Mouse (Mus musculus) stomach, embryonic 16.5 days (tissue): Measurements from ENCODE around the gene Ttc25. TPM values are rescaled to one million over a fixed set of nuclear protein-coding genes. Genes with fewer than 3 reads are reported as not detected.

Source experiments
- ATAC-seq: fragments of 200-750 bp; cut with Nextera tagmentation; 2 replicates; pipeline ENCODE4 v1.8.0; 2017; ENCODE audit warnings: moderate number of reproducible peaks, moderate TSS enrichment; ENCODE audit not compliant: insufficient read depth, low FRiP score
- H3K27ac ChIP-seq: fragments of 300-500 bp; sonication (generic); 2 replicates; pipeline ENCODE4 v1.5.1; 2014; ENCODE audit warnings: low read length
- H3K27me3 ChIP-seq: fragments of 300-500 bp; sonication (generic); 2 replicates; pipeline ENCODE4 v1.6.1; 2014; ENCODE audit warnings: low read length, control low read depth, mixed read lengths; ENCODE audit not compliant: control insufficient read depth, insufficient read depth
- H3K36me3 ChIP-seq: fragments of 300-500 bp; sonication (generic); 2 replicates; pipeline ENCODE4 v1.6.1; 2014; ENCODE audit warnings: low read length; ENCODE audit not compliant: control insufficient read depth, insufficient read depth
- H3K4me1 ChIP-seq: fragments of 300-500 bp; sonication (generic); 2 replicates; pipeline ENCODE4 v1.6.1; 2014; ENCODE audit warnings: low read length, control low read depth, mixed read lengths; ENCODE audit not compliant: control insufficient read depth, insufficient read depth
- H3K4me2 ChIP-seq: fragments of 300-500 bp; sonication (generic); 2 replicates; pipeline ENCODE4 v1.6.1; 2014; ENCODE audit warnings: low read depth, low read length, mixed read lengths
- H3K4me3 ChIP-seq: fragments of 300-500 bp; sonication (generic); replicated peaks from 2 replicates; pipeline ENCODE4 v1.5.1; 2014; ENCODE audit warnings: mild to moderate bottlenecking, low read length
- H3K9ac ChIP-seq: fragments of 300-500 bp; sonication (generic); 2 replicates; pipeline ENCODE4 v1.6.1; 2014; ENCODE audit warnings: low read length
- H3K9me3 ChIP-seq: fragments of 300-500 bp; sonication (generic); replicated peaks from 2 replicates; pipeline ENCODE4 v1.6.1; 2016; ENCODE audit warnings: low read length, control low read depth; ENCODE audit not compliant: control insufficient read depth
- WGBS: fragments of 180-500 bp; shearing (Covaris S2); extraction: QIAGEN DNeasy Blood & Tissue Kit; methylation state at CpG from one replicate; pipeline ENCODE4 v1.1.7; 2014; 5-methylcytosine and 5-hydroxymethylcytosine counted together
- polyA plus RNA-seq: library from polyadenylated mRNA; unstranded; fragments of >200 nt; fragmentation: Nextera tagmentation; extraction: Ambion mirVana; gene quantifications from 2 replicates; pipeline ENCODE4 v1.2.1, GENCODE M21; 2015

Gene Ttc25
- polyA plus RNA-seq, 1 experiment from 2014 or later, result 0.40 TPM

DNA sequence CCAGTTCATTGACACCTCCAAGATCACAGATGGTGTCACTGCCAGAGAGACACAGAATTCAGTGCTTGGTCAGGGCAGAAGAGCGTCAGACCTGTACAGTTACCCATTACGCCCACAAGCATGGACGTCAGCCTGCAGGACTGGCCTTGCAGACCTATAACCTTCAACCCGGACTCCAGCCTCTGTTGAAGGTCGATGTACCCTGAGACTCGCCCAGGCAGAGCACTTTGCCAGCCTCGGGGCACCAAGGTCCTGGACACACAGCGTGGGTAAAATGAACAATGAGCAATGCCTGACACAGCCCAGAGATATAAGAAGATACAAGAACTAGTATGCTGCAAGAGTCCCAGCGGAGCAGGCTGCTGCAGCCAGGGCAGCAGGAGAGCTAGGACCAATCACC, 30.3 kb upstream of the Ttc25 start:
- WGBS, result 91% methylated on average over 9 of the region's 9 CpGs
- no peaks in the 10 kb centered on the region for H3K9me3 ChIP-seq
- H3K27ac ChIP-seq, result no peak overlapping the region
- 0 out of 2 replicates have a peak, but pooled peaks cover 9% of the 10 kb centered on the region for H3K4me1 ChIP-seq
- H3K36me3 ChIP-seq, result peaks cover 32% of the 10 kb centered on the region; the same call in 1 of the 2 replicates
- no peaks in the 10 kb centered on the region for H3K27me3 ChIP-seq
- H3K4me2 ChIP-seq, result no peak overlapping the region
- H3K4me3 ChIP-seq, result no peak overlapping the region
- ATAC-seq, result no peak
- H3K9ac ChIP-seq, result no peak overlapping the region

DNA sequence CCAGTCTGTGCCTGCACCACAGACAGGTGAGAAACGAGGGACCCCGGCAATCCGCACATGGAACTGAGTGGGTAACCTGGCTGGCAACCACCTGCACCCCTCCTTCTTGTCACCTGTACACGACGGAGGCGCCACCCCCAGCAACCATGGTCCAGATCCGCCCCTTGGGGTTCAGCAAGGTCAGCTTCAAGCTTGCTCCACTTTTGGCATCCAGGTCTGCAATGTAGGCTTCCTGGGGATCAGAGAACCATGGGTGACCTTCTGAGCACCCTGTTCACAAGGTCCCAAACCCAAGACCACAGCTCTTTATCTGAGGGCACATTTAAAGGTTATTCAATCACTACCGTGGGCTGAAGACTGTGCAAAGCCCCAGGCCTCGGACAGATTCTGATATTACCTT, 29.6 kb upstream of the Ttc25 start:
- H3K4me3 ChIP-seq, result no peak overlapping the region
- 84% methylated on average over 9 of the region's 9 CpGs for WGBS
- ATAC-seq, result no peak
- no peak overlapping the region for H3K4me2 ChIP-seq
- H3K27ac ChIP-seq, result peak overlapping the region; percentile 5; the same call in 1 of the 2 replicates
- H3K9me3 ChIP-seq, result no peaks in the 10 kb centered on the region
- no peak overlapping the region for H3K9ac ChIP-seq
- peaks cover 32% of the 10 kb centered on the region; the same call in 1 of the 2 replicates for H3K36me3 ChIP-seq
- 0 out of 2 replicates have a peak, but pooled peaks cover 11% of the 10 kb centered on the region for H3K4me1 ChIP-seq
- H3K27me3 ChIP-seq, result no peaks in the 10 kb centered on the region

DNA sequence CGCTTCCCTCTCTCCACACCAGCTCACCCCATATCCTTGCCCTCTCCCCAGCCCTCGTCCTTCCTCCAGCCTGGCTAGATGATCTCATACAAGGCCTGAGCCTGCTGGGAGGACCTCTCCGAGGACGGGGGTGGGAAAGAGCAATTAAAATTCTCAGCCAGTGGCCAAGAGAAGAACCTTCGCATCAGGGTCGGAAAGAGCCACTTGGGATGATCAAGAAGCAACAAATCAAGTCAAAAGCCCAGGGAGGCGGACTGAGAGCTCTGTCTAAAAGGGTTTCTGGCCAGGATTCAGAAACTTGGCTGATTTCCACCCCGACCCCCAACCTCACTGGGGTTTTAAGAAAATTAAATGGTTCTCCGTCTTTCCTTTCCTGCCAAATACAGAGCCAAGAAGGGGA, 29.1 kb upstream of the Ttc25 start:
- peaks cover 27% of the 10 kb centered on the region; the same call in 1 of the 2 replicates for H3K36me3 ChIP-seq
- 52% methylated on average over 9 of the region's 9 CpGs for WGBS
- 0 out of 2 replicates have a peak overlapping the region, but pooled peaks have one; percentile 48 for H3K9ac ChIP-seq
- H3K9me3 ChIP-seq, result no peaks in the 10 kb centered on the region
- no peak overlapping the region for H3K4me3 ChIP-seq
- peak overlapping the region; percentile 5; the same call in 1 of the 2 replicates for H3K27ac ChIP-seq
- no peak overlapping the region for H3K4me2 ChIP-seq
- no peaks in the 10 kb centered on the region for H3K27me3 ChIP-seq
- ATAC-seq, result peak; percentile 37
- H3K4me1 ChIP-seq, result 0 out of 2 replicates have a peak, but pooled peaks cover 11% of the 10 kb centered on the region

DNA sequence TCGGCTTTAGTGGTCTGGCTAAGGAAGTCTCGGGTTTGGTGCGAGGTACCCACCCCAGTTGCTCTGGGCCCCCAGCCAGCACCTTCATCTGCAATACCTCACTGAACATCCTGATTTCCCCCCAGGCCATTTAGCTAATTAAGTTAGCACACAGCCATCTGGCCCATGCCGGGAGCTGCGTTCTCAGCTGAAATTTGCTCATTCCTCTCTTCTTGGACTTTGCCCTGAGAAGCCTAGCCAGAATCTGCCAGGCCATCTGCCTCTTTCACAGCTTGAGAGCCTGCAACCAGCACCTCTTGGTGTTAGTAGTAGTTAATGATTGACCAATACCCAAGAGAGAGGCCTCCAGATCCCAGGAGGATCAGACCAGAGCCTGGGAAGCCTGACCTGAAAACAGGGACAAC, 27.2 kb upstream of the Ttc25 start:
- no peak overlapping the region for H3K9ac ChIP-seq
- no peak overlapping the region for H3K4me3 ChIP-seq
- peaks cover 35% of the 10 kb centered on the region; the same call in 1 of the 2 replicates for H3K36me3 ChIP-seq
- H3K4me2 ChIP-seq, result 0 out of 2 replicates have a peak overlapping the region, but pooled peaks have one; percentile 12
- H3K4me1 ChIP-seq, result 0 out of 2 replicates have a peak, but pooled peaks cover 11% of the 10 kb centered on the region
- peak; percentile 84 for ATAC-seq
- H3K27ac ChIP-seq, result peak overlapping the region; percentile 25; the same call in 1 of the 2 replicates
- no peaks in the 10 kb centered on the region for H3K27me3 ChIP-seq
- WGBS, result 39% methylated on average over 5 of the region's 5 CpGs
- no peaks in the 10 kb centered on the region for H3K9me3 ChIP-seq

DNA sequence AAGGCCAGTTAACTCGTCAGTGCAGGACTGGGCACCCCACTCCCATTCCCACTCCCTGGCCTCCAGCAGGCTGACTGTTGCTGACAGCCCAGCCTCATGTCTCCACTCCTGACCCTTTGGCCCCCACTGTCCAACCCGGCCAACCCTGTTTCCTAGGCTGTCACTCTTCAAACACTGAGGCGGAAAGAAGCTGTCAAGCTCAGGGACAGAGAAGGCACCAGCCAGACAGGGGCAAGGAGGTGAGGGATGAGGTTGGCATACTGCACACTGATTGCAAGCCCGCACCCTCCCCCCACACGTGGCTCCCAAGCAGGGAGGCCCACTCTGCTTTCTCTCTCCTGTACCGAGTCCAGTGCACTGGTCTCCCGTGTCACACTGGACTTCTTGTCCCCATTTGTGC, 26.2 kb upstream of the Ttc25 start:
- Histone ChIP-seq H3K9me3 (no peaks in the 10 kb centered on the region), H3K27me3 (no peaks in the 10 kb centered on the region), H3K36me3 (peaks cover 28% of the 10 kb centered on the region; the same call in 1 of the 2 replicates), H3K4me3 (no peak overlapping the region), H3K4me2 (no peak overlapping the region), H3K9ac (no peak overlapping the region), H3K4me1 (peaks cover 14% of the 10 kb centered on the region; the same call in 1 of the 2 replicates), H3K27ac (peak overlapping the region; percentile 47)
- no peak for ATAC-seq
- WGBS, result 66% methylated on average over 7 of the region's 7 CpGs

DNA sequence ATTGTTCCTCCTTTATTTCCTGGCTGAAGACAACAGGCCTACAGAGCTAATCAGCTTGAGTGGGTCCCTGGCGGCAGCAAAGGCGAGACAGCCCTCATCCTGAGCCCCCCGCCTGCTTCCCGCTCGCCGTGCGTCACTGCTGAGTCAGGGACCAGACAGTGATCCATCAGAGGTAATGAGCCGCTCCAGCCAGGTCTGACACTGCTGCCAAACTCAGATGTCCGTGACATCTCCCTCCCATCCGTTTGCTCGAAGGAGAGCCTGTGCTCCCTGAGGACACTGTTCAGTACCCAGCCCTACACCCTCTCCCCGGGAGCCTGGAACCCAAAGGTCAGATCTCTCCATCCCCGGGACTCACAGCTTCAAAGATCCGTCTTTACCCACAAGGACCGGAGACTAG, 24.6 kb upstream of the Ttc25 start:
- Histone ChIP-seq H3K4me1 (peaks cover 29% of the 10 kb centered on the region), H3K4me2 (no peak overlapping the region), H3K36me3 (peaks cover 27% of the 10 kb centered on the region; the same call in 1 of the 2 replicates), H3K9me3 (no peaks in the 10 kb centered on the region), H3K27me3 (no peaks in the 10 kb centered on the region), H3K4me3 (no peak overlapping the region), H3K9ac (no peak overlapping the region), H3K27ac (no peak overlapping the region)
- ATAC-seq, result no peak
- 68% methylated on average over 15 of the region's 15 CpGs for WGBS

DNA sequence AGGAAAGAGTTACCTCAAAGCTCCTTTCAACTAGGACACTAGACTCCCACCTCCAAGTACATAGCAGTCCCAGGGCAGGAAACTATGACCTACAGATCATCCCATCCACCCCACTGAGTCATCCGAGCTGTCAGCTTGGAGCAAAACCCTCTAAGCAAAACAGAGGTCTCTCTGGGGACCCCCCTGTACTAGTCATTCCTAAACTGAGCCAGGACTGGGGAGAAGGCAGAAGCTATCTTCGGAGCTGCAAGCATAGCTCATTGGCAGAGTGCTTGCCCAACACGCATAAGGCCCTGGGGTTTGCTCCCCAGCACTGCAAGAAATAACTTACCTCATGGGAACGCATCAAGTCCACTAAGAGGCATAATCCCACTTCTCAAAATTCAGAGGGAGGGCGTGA, 21.0 kb upstream of the Ttc25 start:
- peak overlapping the region; percentile 32; the same call in 1 of the 2 replicates for H3K9ac ChIP-seq
- H3K4me3 ChIP-seq, result no peak overlapping the region
- H3K4me2 ChIP-seq, result peak overlapping the region; percentile 86
- ATAC-seq, result no peak
- no peaks in the 10 kb centered on the region for H3K27me3 ChIP-seq
- H3K36me3 ChIP-seq, result peaks cover 27% of the 10 kb centered on the region; the same call in 1 of the 2 replicates
- WGBS, result 72% methylated on average over 5 of the region's 5 CpGs
- peak overlapping the region; percentile 74 for H3K27ac ChIP-seq
- peaks cover 37% of the 10 kb centered on the region for H3K4me1 ChIP-seq
- no peaks in the 10 kb centered on the region for H3K9me3 ChIP-seq

DNA sequence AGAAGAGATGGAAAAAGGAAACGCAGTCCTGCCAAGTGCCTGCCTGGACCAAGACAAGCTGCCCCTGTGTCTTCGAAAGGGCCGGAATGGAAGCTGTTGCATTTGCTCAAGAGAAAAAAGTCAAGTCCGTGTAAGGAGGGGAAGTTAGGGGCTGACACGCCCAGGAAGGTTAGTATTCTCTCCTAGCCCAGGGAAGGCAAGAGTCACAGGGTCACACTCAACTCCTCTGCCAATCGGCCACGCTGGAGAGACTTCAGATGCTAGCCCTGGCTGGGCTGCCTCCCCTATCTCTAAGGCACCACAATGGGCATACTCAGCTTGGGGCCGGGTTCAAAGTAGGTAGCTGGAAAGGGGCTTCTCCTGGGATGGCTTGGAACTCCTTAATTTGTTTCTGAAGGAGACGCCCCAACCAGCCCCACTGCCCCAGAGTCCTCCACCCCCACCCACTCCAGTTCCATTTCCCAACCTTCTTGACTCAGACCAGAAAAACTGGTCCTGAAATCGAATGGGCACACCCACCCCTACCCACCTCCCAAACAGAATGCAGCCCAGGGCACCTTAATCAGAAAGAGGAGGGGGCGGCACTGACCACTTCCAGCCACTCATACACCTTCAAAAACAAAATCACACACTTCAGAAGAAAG, 20.3 kb upstream of the Ttc25 start:
- 36% methylated on average over 11 of the region's 11 CpGs for WGBS
- no peaks in the 10 kb centered on the region for H3K27me3 ChIP-seq
- peak overlapping the region; percentile 74 for H3K27ac ChIP-seq
- H3K4me1 ChIP-seq, result peaks cover 31% of the 10 kb centered on the region
- H3K36me3 ChIP-seq, result peaks cover 21% of the 10 kb centered on the region; the same call in 1 of the 2 replicates
- H3K9ac ChIP-seq, result peak overlapping the region; percentile 36
- H3K9me3 ChIP-seq, result no peaks in the 10 kb centered on the region
- peak overlapping the region; percentile 86 for H3K4me3 ChIP-seq
- no peak for ATAC-seq
- H3K4me2 ChIP-seq, result peak overlapping the region; percentile 86

DNA sequence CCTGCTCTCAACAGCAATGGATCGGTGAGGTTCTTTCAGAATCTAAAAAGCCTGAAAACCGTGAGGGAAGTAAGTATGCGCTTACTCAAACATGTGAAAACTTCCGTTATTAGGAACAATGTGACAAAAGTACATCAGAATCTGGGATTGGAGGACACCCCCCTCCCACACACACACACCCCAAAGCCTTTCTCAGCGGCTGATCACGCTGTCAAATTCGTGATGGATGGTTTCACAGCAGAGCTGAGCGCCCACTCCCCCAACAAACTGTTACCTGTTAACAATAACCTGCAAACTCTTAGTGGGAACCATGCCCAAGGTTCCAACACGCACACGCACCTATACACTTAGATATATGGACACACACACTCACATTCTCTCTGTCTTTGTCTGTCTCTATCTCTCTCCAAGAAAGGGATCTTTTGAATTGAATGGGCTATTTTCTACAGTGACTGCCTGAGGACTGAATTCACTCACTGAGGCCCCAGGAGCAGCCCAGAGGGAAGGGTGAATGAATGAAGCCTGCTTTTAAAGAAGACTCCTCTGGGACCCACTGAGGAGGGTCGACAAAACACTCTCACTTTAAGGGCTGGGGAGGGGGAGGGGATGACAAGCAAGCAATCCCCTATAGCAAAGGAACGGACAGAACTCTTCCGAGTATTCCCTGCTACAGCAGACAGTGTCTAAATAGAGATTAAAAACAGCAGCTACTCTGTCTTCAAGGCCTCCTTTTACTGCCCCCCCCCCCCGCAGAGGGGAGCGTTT, 19.2 kb upstream of the Ttc25 start:
- Histone ChIP-seq H3K27ac (peak overlapping the region; percentile 55; the same call in 1 of the 2 replicates), H3K36me3 (peaks cover 21% of the 10 kb centered on the region; the same call in 1 of the 2 replicates), H3K4me2 (peak overlapping the region; percentile 86), H3K9me3 (no peaks in the 10 kb centered on the region), H3K9ac (peak overlapping the region; percentile 84), H3K4me1 (peaks cover 30% of the 10 kb centered on the region), H3K4me3 (peak overlapping the region; percentile 86), H3K27me3 (no peaks in the 10 kb centered on the region)
- 14% methylated on average over 15 of the region's 15 CpGs for WGBS
- no peak for ATAC-seq
